Mouse (Mus musculus) fibroblast of lung, adult 2 months (primary cell): ENCODE measurements at regions not wholly inside any gene's neighbourhood (a gene's known extent, or its start where the extent isn't known, plus 50 kb on each side); places are given as distances from the start of the nearest gene placed in this dataset.

Experiments used
- DNase-seq: peaks from one replicate; pipeline ENCODE4 v3.0.0-alpha.2; 2011; ENCODE audit warnings: low read depth

GRCm38 (mm10) chr11:43952151-43952550 lies 51.1 kb upstream of the Adra1b start:
- DNase-seq: no peak

- DNase-seq: no peak
Measured at GRCm38 (mm10) chr11:43958241-43958975, 57.4 kb upstream of the Adra1b start.

- DNase-seq: peak; percentile 27
Measured at GRCm38 (mm10) chr11:43958976-43959315, 57.9 kb upstream of the Adra1b start.

- no peak for DNase-seq
Measured at GRCm38 (mm10) chr11:43960348-43961105, 59.5 kb upstream of the Adra1b start.

GRCm38 (mm10) chr11:43961398-43962070 lies 60.5 kb upstream of the Adra1b start:
- no peak for DNase-seq

- DNase-seq: no peak
Measured at GRCm38 (mm10) chr11:43967764-43968163, 66.8 kb upstream of the Adra1b start.

GRCm38 (mm10) chr11:43971886-43972285 lies 70.9 kb upstream of the Adra1b start:
- no peak for DNase-seq

GRCm38 (mm10) chr11:43976024-43976423 lies 75.0 kb upstream of the Adra1b start:
- no peak for DNase-seq

GRCm38 (mm10) chr11:43979406-43979805 lies 78.4 kb upstream of the Adra1b start:
- DNase-seq: no peak

GRCm38 (mm10) chr11:43980444-43980843 lies 79.4 kb upstream of the Adra1b start:
- no peak for DNase-seq

- DNase-seq: no peak
Measured at GRCm38 (mm10) chr11:43989911-43990430, 89.0 kb upstream of the Adra1b start.

GRCm38 (mm10) chr11:43992011-43992471 lies 91.0 kb upstream of the Adra1b start:
- DNase-seq: peak; percentile 75

GRCm38 (mm10) chr11:43998046-43998725 lies 97.2 kb upstream of the Adra1b start:
- no peak for DNase-seq

GRCm38 (mm10) chr11:44000056-44000455 lies 99.0 kb upstream of the Adra1b start:
- no peak for DNase-seq

- peak; percentile 36 for DNase-seq
Measured at GRCm38 (mm10) chr11:44001843-44002589, 101.0 kb upstream of the Adra1b start.

- DNase-seq: no peak
Measured at GRCm38 (mm10) chr11:44002716-44003522, 101.9 kb upstream of the Adra1b start.

- no peak for DNase-seq
Measured at GRCm38 (mm10) chr11:44007526-44008040, 106.6 kb upstream of the Adra1b start.

- DNase-seq: no peak
Measured at GRCm38 (mm10) chr11:44012314-44012713, 111.3 kb upstream of the Adra1b start.

GRCm38 (mm10) chr11:44013841-44014240 lies 112.8 kb upstream of the Adra1b start:
- no peak for DNase-seq

GRCm38 (mm10) chr11:44021638-44022037 lies 120.6 kb upstream of the Adra1b start:
- no peak for DNase-seq
